Mouse (Mus musculus): Measurements from ENCODE around the gene Brinp2.

The Brinp2 gene

GRCm38 (mm10) chr1:158218750-158219149 lies 137.4 kb downstream of the Brinp2 start:
- DNase-seq = no peak

GRCm38 (mm10) chr1:158218294-158218693 lies 137.8 kb downstream of the Brinp2 start:
- DNase-seq = no peak

- no peak for DNase-seq
Measured at GRCm38 (mm10) chr1:158215581-158215980, 140.5 kb downstream of the Brinp2 start.

- no peak for DNase-seq
Measured at GRCm38 (mm10) chr1:158214743-158215142, 141.4 kb downstream of the Brinp2 start.

- DNase-seq = no peak
Measured at GRCm38 (mm10) chr1:158213736-158214135, 142.4 kb downstream of the Brinp2 start.

GRCm38 (mm10) chr1:158207620-158208019 lies 148.5 kb downstream of the Brinp2 start:
- no peak for DNase-seq

GRCm38 (mm10) chr1:158202932-158203331 lies 153.2 kb downstream of the Brinp2 start:
- DNase-seq = no peak

Data from thymus, postnatal 25 days (tissue).